ENCODE assay signal across 8 mouse cellular contexts in the genomic region with DNA sequence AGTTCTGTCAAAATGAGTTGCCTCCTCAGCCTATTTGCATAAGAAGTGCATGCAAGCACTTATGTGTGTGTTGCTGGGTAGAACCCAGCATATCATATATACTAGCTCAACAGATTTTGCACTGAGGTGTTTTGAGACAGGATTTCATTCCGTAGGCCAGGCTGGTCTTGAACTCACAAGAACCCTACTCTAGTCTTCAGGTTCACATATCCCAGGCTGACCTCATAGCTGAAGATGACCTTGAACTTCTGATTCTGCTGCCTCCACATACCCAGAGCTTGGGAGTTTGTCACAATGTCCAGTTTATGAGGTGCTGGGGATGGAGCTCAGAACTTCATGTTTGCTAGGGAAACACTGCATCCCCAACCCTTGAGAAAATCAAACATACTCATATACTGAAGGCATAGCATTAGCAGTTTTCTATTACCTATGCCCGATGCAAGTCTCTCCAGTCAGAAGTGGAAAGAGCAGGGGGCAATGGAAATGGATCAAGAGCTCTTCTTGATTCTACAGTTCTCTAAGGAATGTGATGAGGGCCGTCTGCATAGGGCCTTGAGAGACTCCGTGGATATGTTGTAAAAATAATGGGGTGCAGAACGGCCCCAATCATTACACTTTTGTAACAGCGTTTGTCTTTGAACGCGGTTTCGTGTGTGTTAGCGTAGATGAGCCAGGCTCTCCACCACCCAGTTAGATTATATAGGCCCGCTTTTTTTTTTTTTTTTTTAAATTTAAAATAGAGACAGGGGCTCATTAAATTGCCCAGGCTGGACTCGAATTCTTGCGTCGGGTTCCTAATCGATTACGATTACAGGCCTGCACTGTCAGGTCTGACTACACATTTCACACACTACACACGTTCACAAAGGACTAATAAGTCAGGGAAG. TPM values are rescaled to one million over a fixed set of nuclear protein-coding genes. Genes with fewer than 3 reads are reported as not detected.
A peak's percentile ranks its signal among the peaks of the same experiment; 100 is the strongest.
DNase-seq lines count a peak whose midpoint lies in the region; ATAC-seq and TF ChIP-seq lines count a peak whose summit lies in the region.

No protein-coding gene starts in this region.

- peaks cover 25% of the 10 kb centered on the region for H3K79me3 ChIP-seq in C2C12 (ENCODE audit: low read depth)

- no peak for TF ChIP-seq CTCF in gastrocnemius, adult 2 months (IDR thresholded peaks at IDR 0.05)
- TF ChIP-seq CTCF in C2C12 (IDR thresholded peaks at IDR 0.05; ENCODE audit: control insufficient read depth, insufficient read depth, insufficient read length): no peak

- no peaks in the 10 kb centered on the region for H3K27me3 ChIP-seq in C2C12 (ENCODE audit: control insufficient read depth, insufficient read depth, insufficient read length)
- no peaks in the 10 kb centered on the region for H3K27me3 ChIP-seq in liver, embryonic 12.5 days (replicated peaks)

- H3K9me3 ChIP-seq in liver, embryonic 12.5 days (replicated peaks): no peaks in the 10 kb centered on the region

- peaks cover 40% of the 10 kb centered on the region for H3K4me1 ChIP-seq in liver, embryonic 12.5 days

- DNase-seq in gastrocnemius, adult 2 months: no peak
- DNase-seq in gastrocnemius, adult 18-20 months (ENCODE audit: low spot score): no peak
- no peak for DNase-seq in urinary bladder, postnatal 4 days (ENCODE audit: low spot score in 2 of 2)
- DNase-seq in Muller cell, postnatal 12 days (ENCODE audit: inconsistent ontology term): no peak
- DNase-seq in adrenal gland, postnatal 4 days (ENCODE audit: low spot score in 2 of 2): no peak

- peak; percentile 15 for ATAC-seq in erythroid progenitor cell, adult 5-6 weeks (replicated peaks; ENCODE audit: low FRiP score, poor library complexity, severe bottlenecking)
- ATAC-seq in liver, embryonic 12.5 days: 0 out of 2 replicates have a peak, but pooled peaks have one; percentile 1

- peak overlapping the region; percentile 69 for H3ac ChIP-seq in C2C12 (ENCODE audit: control insufficient read depth, insufficient read length, low read depth)

- 11% methylated on average over 17 of the region's 17 CpGs for WGBS in liver, embryonic 12.5 days (ENCODE audit: insufficient replicate concordance)

- peak overlapping the region; percentile 80 for H3K4me3 ChIP-seq in gastrocnemius, adult 2 months
- H3K4me3 ChIP-seq in C2C12 (ENCODE audit: insufficient read depth, poor library complexity, severe bottlenecking): peak overlapping the region; percentile 21
- peak overlapping the region; percentile 78 for H3K4me3 ChIP-seq in liver, embryonic 12.5 days

- H3K27ac ChIP-seq in gastrocnemius, adult 2 months: peak overlapping the region; percentile 98
- H3K27ac ChIP-seq in liver, embryonic 12.5 days: peak overlapping the region; percentile 96

- H3K79me2 ChIP-seq in C2C12 (ENCODE audit: control insufficient read depth, insufficient read depth): peaks cover 36% of the 10 kb centered on the region

- H3K9ac ChIP-seq in liver, embryonic 12.5 days: peak overlapping the region; percentile 94

- peak overlapping the region; percentile 65 for H3K4me2 ChIP-seq in liver, embryonic 12.5 days

- intact Hi-C loops in gastrocnemius, adult 2 months (cut with DNase I): no loop called here

- H3K36me3 ChIP-seq in C2C12 (ENCODE audit: control insufficient read depth, insufficient read depth): peaks cover 41% of the 10 kb centered on the region
- H3K36me3 ChIP-seq in liver, embryonic 12.5 days: peaks cover 39% of the 10 kb centered on the region

TF ChIP-seq in C2C12, 6 proteins besides CTCF, POLR2A, EP300 and RAD21:
- TF ChIP-seq CEBPB (IDR thresholded peaks at IDR 0.05; ENCODE audit: low read depth) (no peak), USF1 (IDR thresholded peaks at IDR 0.05; ENCODE audit: low read depth) (no peak), FOSL1 (IDR thresholded peaks at IDR 0.05; ENCODE audit: insufficient read depth, low read length, poor library complexity, severe bottlenecking) (no peak)

RNA-seq across cellular contexts. Expression of gene Trpv2, which starts 27.7 kb away (rescaled TPM):
- 1 to 10 TPM in 1 of 2 experiments, under 1 TPM in 1; 0.89 to 1.1 TPM for total RNA-seq in gastrocnemius, adult 2 months (2021)
- 1 to 10 TPM in 1 of 2 experiments, under 1 TPM in 1; 0.87 to 2.1 TPM for total RNA-seq in gastrocnemius, adult 18-20 months (2021)
- polyA plus RNA-seq in C2C12 (2012; fragmentation: generic; extraction: Trizol): 12.8 TPM
- total RNA-seq in erythroid progenitor cell, adult 5-6 weeks (2015; ENCODE audit: low replicate concordance): 7.6 and 18.9 TPM in 2 replicates
- total RNA-seq in erythroid progenitor cell, adult 5-6 weeks (2017; ENCODE audit: low replicate concordance): 7.0 and 7.8 TPM in 2 replicates
- polyA plus RNA-seq in liver, embryonic 12.5 days (2016; fragmentation: Nextera tagmentation; extraction: Ambion mirVana): 8.0 and 9.0 TPM in 2 replicates
- 1 to 10 TPM; 3.4 to 4.2 TPM for total RNA-seq in adrenal gland, postnatal 4 days (2021)

RNA-seq across cellular contexts. Expression of gene Lrrc75a, which starts 46.3 kb away (rescaled TPM):
- 1 to 10 TPM; 3.2 to 5.6 TPM for total RNA-seq in gastrocnemius, adult 2 months (2021)
- 1 to 10 TPM; 3.2 to 3.5 TPM for total RNA-seq in gastrocnemius, adult 18-20 months (2021)
- polyA plus RNA-seq in C2C12 (2012; fragmentation: generic; extraction: Trizol): 12.5 TPM
- 2.9 TPM in 1 of 2 replicates, not detected in the other for total RNA-seq in erythroid progenitor cell, adult 5-6 weeks (2015; ENCODE audit: low replicate concordance)
- 0.53 TPM in 1 of 2 replicates, not detected in the other for total RNA-seq in erythroid progenitor cell, adult 5-6 weeks (2017; ENCODE audit: low replicate concordance)
- 3.4 and 3.7 TPM in 2 replicates for polyA plus RNA-seq in liver, embryonic 12.5 days (2016; fragmentation: Nextera tagmentation; extraction: Ambion mirVana)
- total RNA-seq in adrenal gland, postnatal 4 days (2021): 10 to 100 TPM; 47.8 to 53.0 TPM

RNA-seq across cellular contexts. Expression of gene Mmgt2, which starts 46.5 kb away (rescaled TPM):
- total RNA-seq in gastrocnemius, adult 2 months (2021): 1 to 10 TPM; 2.9 to 3.5 TPM
- 1 to 10 TPM; 3.3 to 3.6 TPM for total RNA-seq in gastrocnemius, adult 18-20 months (2021)
- 29.1 TPM for polyA plus RNA-seq in C2C12 (2012; fragmentation: generic; extraction: Trizol)
- total RNA-seq in erythroid progenitor cell, adult 5-6 weeks (2015; ENCODE audit: low replicate concordance): 1.8 and 3.8 TPM in 2 replicates
- total RNA-seq in erythroid progenitor cell, adult 5-6 weeks (2017; ENCODE audit: low replicate concordance): 3.0 and 4.5 TPM in 2 replicates
- 15.0 and 17.0 TPM in 2 replicates for polyA plus RNA-seq in liver, embryonic 12.5 days (2016; fragmentation: Nextera tagmentation; extraction: Ambion mirVana)
- 10 to 100 TPM; 49.0 to 53.5 TPM for total RNA-seq in adrenal gland, postnatal 4 days (2021)

RNA-seq across cellular contexts. Expression of gene Ubb, which starts 51.0 kb away (rescaled TPM):
- total RNA-seq in gastrocnemius, adult 2 months (2021): 100 to 1,000 TPM; 776 to 989 TPM
- 100 to 1,000 TPM; 919 to 954 TPM for total RNA-seq in gastrocnemius, adult 18-20 months (2021)
- polyA plus RNA-seq in C2C12 (2012; fragmentation: generic; extraction: Trizol): 1,633 TPM
- total RNA-seq in erythroid progenitor cell, adult 5-6 weeks (2015; ENCODE audit: low replicate concordance): 699 and 746 TPM in 2 replicates
- 465 and 536 TPM in 2 replicates for total RNA-seq in erythroid progenitor cell, adult 5-6 weeks (2017; ENCODE audit: low replicate concordance)
- polyA plus RNA-seq in liver, embryonic 12.5 days (2016; fragmentation: Nextera tagmentation; extraction: Ambion mirVana): 1,472 and 1,525 TPM in 2 replicates
- total RNA-seq in adrenal gland, postnatal 4 days (2021): 1,000 to 10,000 TPM; 1,464 to 1,492 TPM

Comparison
In these comparisons a context has a peak if more than half of its experiments do, and no peak if none do; other contexts are left out.
1. H3K4me3 ChIP-seq: peak in every context shown above with its lines; median percentile 80 in gastrocnemius, adult 2 months; 78 in liver, embryonic 12.5 days; 21 in C2C12.
2. RNA of gene Lrrc75a, which starts 46.3 kb away (total RNA-seq): 47.8 to 53.0 TPM in adrenal gland, postnatal 4 days; 3.2 to 5.6 TPM in gastrocnemius, adult 2 months, 3.2 to 3.5 TPM in gastrocnemius, adult 18-20 months and 0.53 to 2.9 TPM in erythroid progenitor cell, adult 5-6 weeks; every median in the first group is over 4 times any median in the second.
3. RNA of gene Mmgt2, which starts 46.5 kb away (total RNA-seq): 49.0 to 53.5 TPM in adrenal gland, postnatal 4 days; 1.8 to 4.5 TPM in erythroid progenitor cell, adult 5-6 weeks, 3.3 to 3.6 TPM in gastrocnemius, adult 18-20 months and 2.9 to 3.5 TPM in gastrocnemius, adult 2 months; every median in the first group is over 4 times any median in the second.